Mouse (Mus musculus) v-Abl transformed pro-B cells (cell line): ENCODE results near the gene Npy.

Experiments
- in situ Hi-C, 2 experiments: fragments of 400-800 bp; cut with MboI; formaldehyde crosslinking; loops; one replicate each; pipeline ENCODE4 v1.15.1; 2025; ENCODE audit not compliant: unreplicated experiment in 2 of 2

Gene Npy

DNA sequence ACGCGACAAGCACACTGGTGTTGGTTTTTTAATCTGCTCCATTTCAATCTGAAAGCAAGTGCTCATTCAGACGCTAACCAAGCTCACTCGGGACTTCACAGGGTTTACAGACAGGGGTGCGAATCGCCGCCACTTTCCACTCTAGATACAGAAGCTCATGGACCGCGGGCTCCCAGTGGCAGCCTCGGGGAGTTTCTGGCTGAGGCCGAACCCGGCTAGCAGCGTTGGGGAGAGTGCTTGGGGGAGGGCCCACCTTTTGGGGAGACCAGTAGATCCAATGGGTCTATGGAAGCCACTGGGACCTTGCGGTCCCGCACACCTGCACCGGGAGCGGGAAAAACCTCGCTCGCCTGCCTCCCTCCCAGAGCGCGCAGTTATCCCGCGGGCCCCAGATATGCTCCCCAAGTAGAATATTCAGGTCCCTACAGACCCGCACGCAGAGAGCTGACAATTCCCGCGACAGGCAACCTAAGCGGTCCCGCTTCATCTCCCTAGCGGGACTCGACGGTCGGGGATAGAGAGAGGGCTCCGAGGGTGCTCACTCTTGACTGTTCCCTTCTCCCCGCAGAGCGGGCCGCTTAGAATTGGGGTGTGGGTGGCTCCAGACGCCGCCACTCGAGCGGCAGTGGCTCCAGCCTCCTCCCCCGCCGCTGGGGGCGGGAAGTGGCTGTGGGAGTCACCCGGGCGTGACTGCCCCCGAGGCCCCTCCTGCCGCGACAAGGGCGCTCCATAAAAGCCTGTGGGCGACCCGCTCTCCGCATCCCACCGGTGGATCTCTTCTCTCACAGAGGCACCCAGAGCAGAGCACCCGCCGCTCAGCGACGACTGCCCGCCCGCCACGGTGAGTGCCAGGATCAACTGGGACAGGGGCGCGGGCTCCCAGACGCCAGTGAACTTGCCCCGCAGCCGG, at the start of gene Npy:
Npy (plus strand) TSS at position 750 of the 910 bp plus-strand sequence.
- in situ Hi-C loops: no loop called here

DNA sequence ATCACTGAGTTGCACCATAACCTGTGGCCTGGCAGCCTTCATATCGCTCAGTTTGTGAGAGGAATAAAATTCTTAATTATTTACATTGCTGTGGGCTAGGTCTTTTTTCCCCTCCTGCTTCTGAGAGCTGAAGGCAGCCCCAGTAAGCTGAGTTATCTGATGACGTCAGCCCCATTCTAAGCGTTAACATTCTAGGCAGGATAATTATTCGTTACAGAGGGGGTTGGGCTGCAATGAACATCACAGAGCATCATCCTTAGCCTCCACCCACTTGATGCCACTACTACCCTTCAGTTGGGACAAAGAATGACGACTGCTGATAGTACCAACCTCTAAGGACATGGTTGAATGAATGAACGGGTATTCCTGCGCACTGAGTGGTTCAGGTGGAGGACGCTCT, 47.5 kb upstream of the Npy start:
- in situ Hi-C loops: no loop called here

- in situ Hi-C loops: no loop called here
Measured at GRCm38 (mm10) chr6:49778109-49778508, 44.4 kb upstream of the Npy start.

DNA sequence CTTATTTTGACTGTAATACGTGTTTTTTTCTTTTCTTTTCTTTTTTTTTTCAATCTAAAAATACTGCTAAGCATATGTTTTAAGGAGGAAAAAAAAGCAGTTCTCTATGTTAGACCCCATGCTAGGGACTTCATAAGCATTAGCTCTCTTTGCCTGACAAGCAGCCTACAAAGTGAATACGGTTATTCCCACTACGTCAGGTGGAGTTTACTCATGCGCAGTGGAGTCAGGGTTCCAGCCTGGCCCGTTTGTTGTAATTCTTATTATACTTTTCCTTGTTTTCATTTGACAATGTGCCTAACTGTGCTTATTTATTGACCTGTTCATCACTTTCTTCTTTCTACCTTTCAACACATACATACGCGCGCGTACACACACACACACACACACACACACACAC, 43.8 kb upstream of the Npy start:
- in situ Hi-C loops: no loop called here

DNA sequence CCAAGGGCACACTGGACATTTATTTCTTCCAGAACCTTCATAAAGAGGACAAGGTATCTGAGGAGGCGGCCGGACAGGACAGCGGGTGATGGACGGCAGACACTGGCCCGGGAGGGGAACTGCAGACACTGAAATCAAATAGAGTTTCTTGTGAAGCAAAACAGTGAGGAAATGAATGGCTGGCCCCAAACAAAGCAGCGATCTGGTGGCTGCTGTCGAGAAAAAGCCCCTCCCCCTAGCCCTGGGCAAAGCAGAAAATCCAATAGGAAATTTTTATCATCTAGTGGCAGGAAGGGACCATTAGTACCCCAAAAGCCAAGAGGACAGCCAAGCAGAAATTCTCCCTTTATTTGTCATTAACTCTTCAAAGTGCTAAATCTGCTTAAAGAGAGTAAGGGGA, 42.9 kb upstream of the Npy start:
- in situ Hi-C loops: no loop called here

GRCm38 (mm10) chr6:49780846-49781400, 41.6 kb upstream of the Npy start:
- in situ Hi-C loops: no loop called here

DNA sequence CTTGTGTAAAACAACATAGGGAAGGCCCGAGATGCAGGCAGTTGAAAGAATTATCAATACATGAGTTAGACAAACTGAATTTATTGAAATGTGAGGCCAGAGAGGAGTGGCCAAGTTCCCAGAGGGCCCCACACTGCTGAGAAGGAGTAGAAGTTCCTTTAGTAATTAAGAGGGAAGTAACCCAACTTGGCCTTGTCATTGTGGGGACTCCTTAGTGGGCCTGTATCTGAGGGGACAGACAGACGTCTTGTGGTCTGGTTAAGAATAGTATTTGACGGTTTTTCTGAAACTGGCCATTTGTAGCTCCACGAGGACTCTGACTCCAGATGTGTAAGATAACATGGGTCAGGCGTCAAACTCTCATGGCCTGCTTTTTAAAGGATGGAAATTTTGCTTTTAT, 40.7 kb upstream of the Npy start:
- in situ Hi-C loops: no loop called here

GRCm38 (mm10) chr6:49782679-49783078, 39.8 kb upstream of the Npy start:
- in situ Hi-C loops: no loop called here

GRCm38 (mm10) chr6:49792524-49792923, 30.0 kb upstream of the Npy start:
- in situ Hi-C loops: no loop called here

DNA sequence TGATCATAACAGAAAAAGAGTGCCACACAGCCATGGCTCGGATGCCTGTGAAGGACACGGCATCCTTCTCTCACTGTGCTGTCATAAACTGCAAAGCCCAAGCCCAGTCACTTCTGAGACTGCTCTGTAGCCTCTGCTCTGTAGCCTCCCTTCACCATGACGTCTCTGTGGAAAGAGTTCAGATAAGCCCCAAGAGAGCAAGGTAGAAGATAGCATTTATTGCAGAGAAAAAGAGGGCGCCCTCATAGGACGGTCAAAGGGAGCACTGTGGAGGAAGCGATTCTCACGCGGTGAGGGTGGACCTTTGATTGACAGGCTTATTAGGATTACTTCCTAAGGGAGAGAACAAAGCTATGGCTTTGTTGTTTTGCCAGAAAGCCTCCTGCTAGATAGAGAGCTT, 18.4 kb upstream of the Npy start:
- in situ Hi-C loops: no loop called here

GRCm38 (mm10) chr6:49808076-49808475, 14.4 kb upstream of the Npy start:
- in situ Hi-C loops: no loop called here

- in situ Hi-C loops: no loop called here
Measured at GRCm38 (mm10) chr6:49817183-49817582, 5.3 kb upstream of the Npy start.

- in situ Hi-C loops: no loop called here
Measured at GRCm38 (mm10) chr6:49817625-49818024, 4.9 kb upstream of the Npy start.

DNA sequence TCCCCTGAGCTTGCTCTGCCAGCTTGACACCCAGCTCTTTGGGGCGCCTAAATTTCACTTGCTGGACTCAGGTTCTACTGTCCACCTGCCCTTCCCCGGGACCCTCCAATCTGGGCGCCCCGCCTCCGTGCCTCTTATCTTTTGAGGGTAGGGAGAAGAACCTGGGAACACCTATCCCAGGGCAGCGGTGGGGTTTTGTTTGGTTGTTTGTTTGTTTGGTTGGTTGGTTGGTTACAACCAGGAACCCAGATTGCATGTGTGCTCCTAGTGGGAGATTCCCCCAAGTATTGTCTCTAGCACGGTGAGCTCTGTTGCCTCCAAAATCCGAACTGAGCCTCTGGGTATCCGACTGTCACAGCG, 341 bp downstream of the Npy start:
- in situ Hi-C loops: no loop called here

GRCm38 (mm10) chr6:49823371-49823770, 861 bp downstream of the Npy start:
- in situ Hi-C loops: no loop called here

GRCm38 (mm10) chr6:49823821-49824220, 1.3 kb downstream of the Npy start:
- in situ Hi-C loops: no loop called here

GRCm38 (mm10) chr6:49831579-49831978, 9.1 kb downstream of the Npy start:
- in situ Hi-C loops: no loop called here

DNA sequence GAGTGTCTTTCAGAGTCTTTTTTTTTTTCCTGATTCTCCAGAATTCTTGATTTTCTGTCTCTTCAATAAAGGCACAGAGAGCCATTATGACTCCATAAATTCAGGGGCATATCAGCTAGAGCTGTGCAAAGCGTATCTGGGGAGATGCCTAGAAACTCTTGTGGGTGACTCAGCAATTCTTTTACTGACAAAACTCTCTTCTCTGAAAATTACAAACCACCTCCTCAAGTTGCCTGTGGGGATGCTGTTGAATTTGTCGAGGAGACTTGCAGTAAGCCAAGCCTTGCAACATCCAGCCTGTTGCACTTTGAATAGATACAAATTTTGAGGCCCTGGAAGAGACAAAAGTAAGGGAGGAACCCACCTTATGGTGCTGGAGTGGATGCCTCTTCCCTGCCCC, 34.3 kb downstream of the Npy start:
- in situ Hi-C loops: no loop called here

- in situ Hi-C loops: no loop called here
Measured at GRCm38 (mm10) chr6:49867571-49867970, 45.1 kb downstream of the Npy start.

DNA sequence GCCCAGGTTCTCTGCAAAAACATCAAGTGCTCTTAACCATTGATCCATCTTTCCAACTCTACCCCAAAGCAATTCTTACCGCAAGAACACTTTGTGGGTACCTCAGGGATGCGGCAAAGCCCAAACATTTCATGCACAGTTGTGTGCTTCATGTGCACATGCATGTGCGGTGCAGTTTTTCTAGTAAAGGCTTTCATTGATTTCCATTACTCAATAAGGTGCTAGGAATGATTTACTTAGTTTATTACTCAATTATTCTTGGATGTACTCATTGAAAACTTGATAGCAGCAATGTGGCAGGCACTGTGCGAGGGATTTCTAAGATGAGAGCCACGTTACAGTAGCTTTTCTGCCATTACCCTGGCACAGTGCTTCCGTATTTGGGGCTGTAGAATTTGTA, 48.6 kb downstream of the Npy start:
- in situ Hi-C loops: no loop called here

- in situ Hi-C loops: no loop called here
Measured at GRCm38 (mm10) chr6:49873556-49873955, 51.0 kb downstream of the Npy start.

DNA sequence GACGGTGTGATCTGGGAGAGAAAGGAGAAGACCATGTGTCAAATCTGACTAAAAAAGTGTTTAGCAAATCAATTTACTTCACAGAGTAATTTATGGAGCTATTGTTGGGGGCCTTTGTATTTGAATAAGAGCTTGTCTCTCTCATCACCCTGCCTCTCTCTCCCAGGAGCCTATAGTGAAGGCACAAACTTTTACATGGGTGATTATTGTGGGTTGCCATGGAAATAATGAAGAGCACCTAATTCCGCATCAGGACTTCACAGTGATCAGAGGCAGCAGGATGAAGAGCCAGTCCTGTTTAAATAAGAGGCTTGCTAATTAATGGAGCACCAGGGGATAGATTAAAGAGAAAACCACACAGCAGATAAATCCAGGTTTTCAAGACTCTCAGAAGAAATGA, 52.6 kb downstream of the Npy start:
- in situ Hi-C loops: no loop called here
